In genomic region chr17:34140240-34140639, GRCm38 (mm10) we compare ENCODE assay signal across 13 mouse cellular contexts. TPM values are rescaled to one million over a fixed set of nuclear protein-coding genes. Genes with fewer than 3 reads are reported as not detected.
A peak's percentile ranks its signal among the peaks of the same experiment; 100 is the strongest.
DNase-seq lines count a peak whose midpoint lies in the region; ATAC-seq lines count a peak whose summit lies in the region.
"Had no signal": no experiment of that assay in that cellular context is flagged by ENCODE, and none has a peak within 500 bp of the region (broad histone marks: within the 10 kb centered on the region; RNA-seq: fewer than 3 reads in every experiment).

No protein-coding gene starts in this region.

- no peak overlapping the region for H3K9ac ChIP-seq in heart, embryonic 16.5 days (ENCODE audit: low read length)
- H3K9ac ChIP-seq in neural tube, embryonic 12.5 days: no peak overlapping the region
- no peak overlapping the region for H3K9ac ChIP-seq in limb, embryonic 12.5 days (replicated peaks)
- H3K9ac ChIP-seq in midbrain, embryonic 16.5 days (ENCODE audit: low read depth, low read length): 0 out of 2 replicates have a peak overlapping the region, but pooled peaks have one; percentile 20

- ATAC-seq in heart, embryonic 16.5 days (replicated peaks; ENCODE audit: extremely low read depth, insufficient read depth, low FRiP score): no peak
- no peak for ATAC-seq in neural tube, embryonic 12.5 days (ENCODE audit: low FRiP score, low read depth)
- ATAC-seq in limb, embryonic 12.5 days (ENCODE audit: insufficient number of reproducible peaks, insufficient read depth, low FRiP score, low TSS enrichment, low read depth): no peak
- no peak for ATAC-seq in midbrain, embryonic 16.5 days

- peaks cover 35% of the 10 kb centered on the region for H3K27me3 ChIP-seq in heart, embryonic 16.5 days (ENCODE audit: control insufficient read depth, insufficient read depth, low read length)
- peaks cover 41% of the 10 kb centered on the region for H3K27me3 ChIP-seq in neural tube, embryonic 12.5 days (replicated peaks)
- peaks cover 55% of the 10 kb centered on the region for H3K27me3 ChIP-seq in limb, embryonic 12.5 days
- peaks cover 40% of the 10 kb centered on the region for H3K27me3 ChIP-seq in midbrain, embryonic 16.5 days (ENCODE audit: control insufficient read depth, insufficient read depth, low read depth, low read length)

- H3K27ac ChIP-seq in heart, embryonic 16.5 days (ENCODE audit: low read length): no peak overlapping the region
- no peak overlapping the region for H3K27ac ChIP-seq in neural tube, embryonic 12.5 days
- H3K27ac ChIP-seq in limb, embryonic 12.5 days: no peak overlapping the region
- H3K27ac ChIP-seq in midbrain, embryonic 16.5 days (ENCODE audit: low read length): no peak overlapping the region

- no peaks in the 10 kb centered on the region for H3K9me3 ChIP-seq in heart, embryonic 16.5 days (replicated peaks; ENCODE audit: control insufficient read depth, low read length)
- H3K9me3 ChIP-seq in neural tube, embryonic 12.5 days: no peaks in the 10 kb centered on the region
- no peaks in the 10 kb centered on the region for H3K9me3 ChIP-seq in limb, embryonic 12.5 days
- no peaks in the 10 kb centered on the region for H3K9me3 ChIP-seq in midbrain, embryonic 16.5 days (replicated peaks; ENCODE audit: control insufficient read depth, low read length, poor library complexity, severe bottlenecking)
- H3K9me3 ChIP-seq: megakaryocyte, embryonic 14.5 days had no signal

- no peaks in the 10 kb centered on the region for H3K36me3 ChIP-seq in heart, embryonic 16.5 days (ENCODE audit: control insufficient read depth, insufficient read depth)
- H3K36me3 ChIP-seq in neural tube, embryonic 12.5 days: no peaks in the 10 kb centered on the region
- H3K36me3 ChIP-seq in limb, embryonic 12.5 days: no peaks in the 10 kb centered on the region
- H3K36me3 ChIP-seq in midbrain, embryonic 16.5 days (ENCODE audit: control insufficient read depth, insufficient read depth, low read length): no peaks in the 10 kb centered on the region

- peaks cover 12% of the 10 kb centered on the region for H3K4me1 ChIP-seq in heart, embryonic 16.5 days (ENCODE audit: control insufficient read depth, insufficient read depth, low read length)
- peaks cover 17% of the 10 kb centered on the region for H3K4me1 ChIP-seq in neural tube, embryonic 12.5 days
- H3K4me1 ChIP-seq in limb, embryonic 12.5 days (replicated peaks): peaks cover 29% of the 10 kb centered on the region
- peaks cover 8% of the 10 kb centered on the region; the same call in 1 of the 2 replicates for H3K4me1 ChIP-seq in midbrain, embryonic 16.5 days (ENCODE audit: control insufficient read depth, insufficient read depth, low read length)

- 7% methylated on average over 5 of the region's 5 CpGs for WGBS in heart, embryonic 16.5 days
- 24% methylated on average over 5 of the region's 5 CpGs for WGBS in neural tube, embryonic 12.5 days
- 11% methylated on average over 5 of the region's 5 CpGs for WGBS in limb, embryonic 12.5 days
- 11% methylated on average over 5 of the region's 5 CpGs for WGBS in midbrain, embryonic 16.5 days

- no peak for DNase-seq in heart, adult 18-20 months
- DNase-seq in neural tube, embryonic 10.5 days (ENCODE audit: extremely low spot score, low spot score): no peak
- no peak for DNase-seq in Muller cell, postnatal 12 days (ENCODE audit: inconsistent ontology term)
- DNase-seq in right cerebral cortex, postnatal 10 days (ENCODE audit: low spot score in 2 of 2): no peak
- DNase-seq: cerebellum, postnatal 14 days; kidney, postnatal 4 days; left cerebral cortex, postnatal 4 days; thymus, postnatal 14 days had no signal

- H3K4me3 ChIP-seq in heart, embryonic 16.5 days (ENCODE audit: low read length): no peak overlapping the region; the same call in 1 of the 2 replicates
- H3K4me3 ChIP-seq in neural tube, embryonic 12.5 days: no peak overlapping the region
- no peak overlapping the region for H3K4me3 ChIP-seq in limb, embryonic 12.5 days (replicated peaks)
- H3K4me3 ChIP-seq in midbrain, embryonic 16.5 days (ENCODE audit: low read depth, low read length): no peak overlapping the region

- H3K4me2 ChIP-seq in heart, embryonic 16.5 days (ENCODE audit: low read depth, low read length): peak overlapping the region; percentile 86
- H3K4me2 ChIP-seq in neural tube, embryonic 12.5 days (replicated peaks): peak overlapping the region; percentile 52; the same call in 1 of the 2 replicates
- H3K4me2 ChIP-seq in limb, embryonic 12.5 days: peak overlapping the region; percentile 63; the same call in 1 of the 2 replicates
- H3K4me2 ChIP-seq in midbrain, embryonic 16.5 days (ENCODE audit: low read length): no peak overlapping the region

RNA-seq across cellular contexts. Expression of gene H2-DMb2, which starts 2.9 kb away (rescaled TPM):
- polyA plus RNA-seq in heart, embryonic 16.5 days (2015; fragmentation: Nextera tagmentation; extraction: Ambion mirVana): 2.5 and 6.1 TPM in 2 replicates
- total RNA-seq in heart, adult 18-20 months (2021): 1 to 10 TPM; 2.0 to 7.5 TPM
- 0.17 and 0.23 TPM in 2 replicates for polyA plus RNA-seq in neural tube, embryonic 12.5 days (2016; fragmentation: Nextera tagmentation; extraction: Ambion mirVana)
- polyA plus RNA-seq in limb, embryonic 12.5 days (2016; fragmentation: Nextera tagmentation; extraction: Ambion mirVana): 0.30 and 0.32 TPM in 2 replicates
- polyA plus RNA-seq in midbrain, embryonic 16.5 days (2015; fragmentation: Nextera tagmentation; extraction: Ambion mirVana): 0.49 and 0.53 TPM in 2 replicates

RNA-seq across cellular contexts. Expression of gene H2-DMb1, which starts 12.6 kb away (rescaled TPM):
- 2.3 and 4.0 TPM in 2 replicates for polyA plus RNA-seq in heart, embryonic 16.5 days (2015; fragmentation: Nextera tagmentation; extraction: Ambion mirVana)
- total RNA-seq in heart, adult 18-20 months (2021): 1 to 10 TPM; 3.0 to 3.9 TPM
- polyA plus RNA-seq in neural tube, embryonic 12.5 days (2016; fragmentation: Nextera tagmentation; extraction: Ambion mirVana): 0.23 and 0.47 TPM in 2 replicates
- polyA plus RNA-seq in limb, embryonic 12.5 days (2016; fragmentation: Nextera tagmentation; extraction: Ambion mirVana): 1.2 and 1.3 TPM in 2 replicates
- polyA plus RNA-seq in midbrain, embryonic 16.5 days (2015; fragmentation: Nextera tagmentation; extraction: Ambion mirVana): 0.69 and 0.88 TPM in 2 replicates

RNA-seq across cellular contexts. Expression of gene Brd2, which starts 17.8 kb away (rescaled TPM):
- 69.4 and 71.9 TPM in 2 replicates for polyA plus RNA-seq in heart, embryonic 16.5 days (2015; fragmentation: Nextera tagmentation; extraction: Ambion mirVana)
- 10 to 100 TPM; 64.5 to 79.0 TPM for total RNA-seq in heart, adult 18-20 months (2021)
- 135 and 141 TPM in 2 replicates for polyA plus RNA-seq in neural tube, embryonic 12.5 days (2016; fragmentation: Nextera tagmentation; extraction: Ambion mirVana)
- polyA plus RNA-seq in limb, embryonic 12.5 days (2016; fragmentation: Nextera tagmentation; extraction: Ambion mirVana): 129 and 134 TPM in 2 replicates
- polyA plus RNA-seq in midbrain, embryonic 16.5 days (2015; fragmentation: Nextera tagmentation; extraction: Ambion mirVana): 117 and 126 TPM in 2 replicates

RNA-seq across cellular contexts. Expression of gene H2-DMa, which starts 20.9 kb away (rescaled TPM):
- 10.9 and 13.8 TPM in 2 replicates for polyA plus RNA-seq in heart, embryonic 16.5 days (2015; fragmentation: Nextera tagmentation; extraction: Ambion mirVana)
- total RNA-seq in heart, adult 18-20 months (2021): 1 to 10 TPM; 5.9 to 7.2 TPM
- polyA plus RNA-seq in neural tube, embryonic 12.5 days (2016; fragmentation: Nextera tagmentation; extraction: Ambion mirVana): 12.3 and 15.0 TPM in 2 replicates
- polyA plus RNA-seq in limb, embryonic 12.5 days (2016; fragmentation: Nextera tagmentation; extraction: Ambion mirVana): 11.1 and 13.2 TPM in 2 replicates
- 22.5 and 22.7 TPM in 2 replicates for polyA plus RNA-seq in midbrain, embryonic 16.5 days (2015; fragmentation: Nextera tagmentation; extraction: Ambion mirVana)

RNA-seq across cellular contexts. Expression of gene Tap1, which starts 47.1 kb away (rescaled TPM):
- polyA plus RNA-seq in heart, embryonic 16.5 days (2015; fragmentation: Nextera tagmentation; extraction: Ambion mirVana): 5.7 and 11.1 TPM in 2 replicates
- 10 to 100 TPM in 1 of 2 experiments, 1 to 10 TPM in 1; 5.7 to 11.4 TPM for total RNA-seq in heart, adult 18-20 months (2021)
- polyA plus RNA-seq in neural tube, embryonic 12.5 days (2016; fragmentation: Nextera tagmentation; extraction: Ambion mirVana): 1.3 and 1.9 TPM in 2 replicates
- polyA plus RNA-seq in limb, embryonic 12.5 days (2016; fragmentation: Nextera tagmentation; extraction: Ambion mirVana): 4.1 and 5.7 TPM in 2 replicates
- 2.4 and 4.5 TPM in 2 replicates for polyA plus RNA-seq in midbrain, embryonic 16.5 days (2015; fragmentation: Nextera tagmentation; extraction: Ambion mirVana)
